23 mouse cellular contexts compared by ENCODE assay signal in genomic region chr4:44922466-44923128, GRCm38 (mm10).
"Had no signal": no experiment of that assay in that cellular context is flagged by ENCODE, and none has a peak within 500 bp of the region (broad histone marks: within the 10 kb centered on the region; RNA-seq: fewer than 3 reads in every experiment).

No protein-coding gene starts in this region.

- H3K9me3 ChIP-seq: limb, embryonic 12.5 days; limb, embryonic 15.5 days; midbrain, embryonic 10.5 days; midbrain, embryonic 13.5 days; neural tube, embryonic 13.5 days had no signal

- H3K9ac ChIP-seq: limb, embryonic 12.5 days; limb, embryonic 15.5 days; midbrain, embryonic 13.5 days; neural tube, embryonic 13.5 days had no signal

- DNase-seq: kidney, adult 18-20 months; kidney, adult 9 months; kidney, postnatal 14 days; kidney, postnatal 4 days; left cerebral cortex, postnatal 4 days; lung, adult 2 months; lung, postnatal 14 days; lung, postnatal 4 days; right cerebral cortex, adult 18-20 months; right cerebral cortex, postnatal 14 days; right cerebral cortex, postnatal 4 days; thymus, adult 2 months; thymus, postnatal 14 days; thymus, postnatal 4 days had no signal

- H3K4me3 ChIP-seq: limb, embryonic 12.5 days; limb, embryonic 15.5 days; midbrain, embryonic 10.5 days; midbrain, embryonic 13.5 days; myocyte; neural tube, embryonic 13.5 days had no signal

- H3K27me3 ChIP-seq: limb, embryonic 12.5 days; limb, embryonic 15.5 days; midbrain, embryonic 13.5 days; neural tube, embryonic 13.5 days had no signal

- ATAC-seq: intestine, embryonic 16.5 days; midbrain, embryonic 13.5 days; midbrain, embryonic 16.5 days had no signal

- H3K27ac ChIP-seq: limb, embryonic 12.5 days; limb, embryonic 15.5 days; midbrain, embryonic 10.5 days; midbrain, embryonic 13.5 days; neural tube, embryonic 13.5 days; stomach, postnatal 0 days had no signal

- H3K4me2 ChIP-seq: limb, embryonic 12.5 days; limb, embryonic 15.5 days; midbrain, embryonic 13.5 days; neural tube, embryonic 13.5 days had no signal

- H3K4me1 ChIP-seq: limb, embryonic 12.5 days; limb, embryonic 15.5 days had no signal
